Mouse (Mus musculus) lung, postnatal 25 days (tissue): ENCODE results near the gene Lix1l.

Source experiments
- DNase-seq: peaks from one replicate; pipeline ENCODE4 v3.0.0; 2022; ENCODE audit warnings: low spot score

Gene Lix1l

DNA sequence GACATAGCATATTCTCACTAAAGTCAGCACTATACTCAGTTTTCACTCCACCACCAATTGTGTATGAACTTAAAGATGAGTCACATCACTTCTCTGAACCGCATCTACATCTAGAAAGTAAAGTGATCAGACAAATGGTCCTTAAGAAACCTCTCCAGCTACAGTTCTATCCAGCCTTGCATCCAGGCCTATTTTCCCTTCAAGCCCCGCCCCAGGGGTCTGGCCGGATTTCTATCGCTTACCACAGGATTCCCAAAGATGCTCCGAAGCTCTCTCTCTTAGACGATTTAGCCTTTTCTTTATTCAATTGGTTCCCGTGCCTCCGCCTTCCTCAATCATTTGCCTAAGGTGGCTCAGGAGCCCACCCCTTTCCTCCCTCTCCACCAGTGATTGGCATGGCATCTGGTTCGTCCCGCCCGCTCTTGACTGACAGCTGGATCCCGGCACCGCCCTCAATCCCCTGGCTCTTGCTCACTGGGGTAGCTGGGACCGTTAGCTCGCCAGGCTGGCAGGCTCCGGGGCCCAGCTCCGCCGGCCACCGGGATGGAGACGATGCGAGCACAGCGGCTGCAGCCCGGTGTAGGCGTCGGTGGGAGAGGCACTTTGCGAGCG is at the start of gene Lix1l:
Lix1l (plus strand) TSS at position 511 of the 612 bp plus-strand sequence.
- DNase-seq, result peak; percentile 94

DNA sequence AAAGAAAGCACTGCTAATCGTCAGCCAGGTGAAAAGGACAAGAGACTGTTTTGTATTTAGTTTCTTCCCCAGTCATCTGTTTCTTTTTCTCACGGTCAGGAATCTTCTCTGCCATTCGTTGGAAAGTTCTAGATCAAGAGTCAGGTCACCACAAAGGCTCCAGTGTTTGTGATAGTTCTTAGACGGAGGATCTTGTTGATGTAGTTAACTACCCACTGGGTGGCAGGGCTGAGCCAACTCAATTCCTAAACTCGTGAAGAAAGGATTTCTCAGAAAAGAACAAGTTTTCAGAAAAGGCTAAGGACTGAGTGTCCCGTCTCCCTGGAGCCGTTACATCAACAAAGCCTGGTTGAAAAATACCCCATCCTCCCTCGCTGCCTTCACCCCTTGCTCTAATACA is 49.7 kb upstream of the Lix1l start:
- DNase-seq, result peak; percentile 88

DNA sequence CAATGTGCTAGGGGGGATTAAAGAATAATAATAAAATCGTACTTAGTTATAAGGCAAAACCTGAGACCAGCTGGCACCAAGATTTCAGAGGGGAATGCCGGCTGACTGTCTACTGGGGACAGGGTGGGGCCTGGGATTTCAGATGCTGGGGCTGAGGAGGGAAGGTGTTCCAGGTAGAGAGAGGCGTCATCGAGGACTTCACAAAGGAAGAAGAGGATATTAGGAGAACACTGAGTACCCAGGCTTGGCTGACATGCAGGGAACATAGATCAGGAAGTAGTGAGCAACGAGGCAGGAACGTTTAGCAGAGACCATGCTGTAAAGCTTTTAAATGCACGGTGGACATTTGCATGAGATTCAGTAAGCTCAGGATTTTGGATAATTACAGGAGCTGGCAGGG is 49.1 kb upstream of the Lix1l start:
- DNase-seq, result no peak

DNA sequence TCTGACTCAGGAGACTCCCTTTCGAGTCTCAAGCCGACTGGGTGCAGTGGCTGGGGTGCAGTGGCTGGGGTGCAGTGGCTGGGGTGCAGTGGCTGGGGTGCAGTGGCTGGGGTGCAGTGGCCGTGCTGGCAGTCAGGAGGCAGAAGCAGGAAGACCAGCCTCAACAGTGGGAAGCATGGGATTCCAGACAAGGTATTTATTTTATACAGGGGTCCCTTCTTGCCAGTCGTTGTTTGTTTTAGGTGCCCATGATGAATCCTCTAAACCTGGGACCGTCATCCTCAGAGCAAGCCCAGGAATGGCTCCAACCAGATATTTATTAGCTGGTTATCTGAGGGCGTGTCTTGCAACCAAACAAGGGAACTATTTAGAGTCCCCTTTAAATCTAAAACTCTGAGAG is 47.3 kb upstream of the Lix1l start:
- DNase-seq, result no peak

DNA sequence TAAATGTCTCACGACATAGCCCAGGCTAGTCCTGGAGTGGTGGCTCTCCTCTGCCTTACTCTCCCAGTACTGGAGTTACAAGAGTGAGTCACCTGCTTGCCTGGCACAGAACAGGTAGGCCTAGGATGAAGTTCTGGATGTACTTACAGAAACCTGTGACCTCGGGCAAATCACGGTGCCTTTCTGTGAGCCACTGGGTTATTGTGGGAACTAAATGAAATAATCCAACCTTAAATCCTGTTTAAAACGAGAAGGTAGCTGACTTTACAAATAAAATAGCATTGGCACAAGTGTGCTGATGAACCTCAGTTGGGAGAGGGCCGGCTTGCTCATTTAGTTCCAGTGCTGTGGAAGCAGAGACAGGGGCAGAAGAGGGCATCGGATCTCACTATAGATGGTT is 46.7 kb upstream of the Lix1l start:
- DNase-seq, result no peak

DNA sequence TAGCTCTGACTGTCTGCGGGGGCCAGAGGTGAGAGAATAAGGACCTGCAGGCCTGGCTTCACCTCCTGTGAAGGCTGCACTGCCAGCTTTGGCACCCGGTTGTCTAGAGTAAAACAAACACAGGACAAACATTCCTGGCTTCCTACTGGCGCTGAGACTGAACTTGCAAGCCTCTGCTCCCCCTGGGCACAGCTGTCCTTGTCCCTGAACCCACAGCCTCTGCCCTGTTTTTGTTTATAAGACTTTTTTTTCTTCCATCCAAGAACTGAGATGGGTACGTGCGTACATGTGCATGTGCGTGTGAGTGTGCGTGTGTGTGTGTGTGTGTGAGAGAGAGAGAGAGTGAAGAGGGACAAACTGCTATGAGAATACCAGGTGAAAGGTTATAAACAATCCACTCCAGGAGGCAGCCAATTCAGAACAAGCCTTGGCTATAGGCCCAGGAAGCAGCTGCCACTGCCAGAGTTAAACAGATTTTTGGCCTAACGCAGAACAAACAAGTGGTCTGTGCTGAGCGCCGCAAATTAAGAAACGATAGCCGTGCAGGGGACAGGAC is 45.8 kb upstream of the Lix1l start:
- DNase-seq, result peak; percentile 94

DNA sequence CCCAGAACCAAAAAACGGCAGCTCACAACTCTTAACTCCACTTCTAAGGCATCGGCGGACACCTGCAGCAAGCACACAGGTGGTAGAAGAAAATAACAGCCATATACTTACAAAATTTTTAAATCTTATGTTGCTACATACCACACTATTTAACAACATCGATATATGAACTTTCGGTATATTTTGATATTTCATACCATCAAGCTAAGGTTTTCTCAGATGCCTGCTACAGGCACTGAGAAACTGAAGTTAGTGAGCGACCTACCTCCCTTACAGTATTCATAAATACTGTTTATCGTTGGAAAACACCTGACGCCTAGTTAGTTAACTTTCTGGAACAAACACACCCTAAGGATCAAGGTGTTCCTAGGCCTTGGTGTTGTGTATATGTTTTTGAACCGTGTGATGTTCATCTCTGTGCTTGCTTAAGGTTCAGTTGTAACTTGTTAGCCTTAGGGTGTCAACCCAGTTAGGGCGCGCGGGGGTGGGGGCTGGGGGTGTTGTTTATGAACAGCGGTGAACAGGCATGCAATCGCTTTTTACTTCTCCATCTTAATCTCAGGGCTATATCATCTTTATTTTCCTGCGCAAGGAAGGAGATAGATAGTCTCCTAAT is 44.8 kb upstream of the Lix1l start:
- no peak for DNase-seq

DNA sequence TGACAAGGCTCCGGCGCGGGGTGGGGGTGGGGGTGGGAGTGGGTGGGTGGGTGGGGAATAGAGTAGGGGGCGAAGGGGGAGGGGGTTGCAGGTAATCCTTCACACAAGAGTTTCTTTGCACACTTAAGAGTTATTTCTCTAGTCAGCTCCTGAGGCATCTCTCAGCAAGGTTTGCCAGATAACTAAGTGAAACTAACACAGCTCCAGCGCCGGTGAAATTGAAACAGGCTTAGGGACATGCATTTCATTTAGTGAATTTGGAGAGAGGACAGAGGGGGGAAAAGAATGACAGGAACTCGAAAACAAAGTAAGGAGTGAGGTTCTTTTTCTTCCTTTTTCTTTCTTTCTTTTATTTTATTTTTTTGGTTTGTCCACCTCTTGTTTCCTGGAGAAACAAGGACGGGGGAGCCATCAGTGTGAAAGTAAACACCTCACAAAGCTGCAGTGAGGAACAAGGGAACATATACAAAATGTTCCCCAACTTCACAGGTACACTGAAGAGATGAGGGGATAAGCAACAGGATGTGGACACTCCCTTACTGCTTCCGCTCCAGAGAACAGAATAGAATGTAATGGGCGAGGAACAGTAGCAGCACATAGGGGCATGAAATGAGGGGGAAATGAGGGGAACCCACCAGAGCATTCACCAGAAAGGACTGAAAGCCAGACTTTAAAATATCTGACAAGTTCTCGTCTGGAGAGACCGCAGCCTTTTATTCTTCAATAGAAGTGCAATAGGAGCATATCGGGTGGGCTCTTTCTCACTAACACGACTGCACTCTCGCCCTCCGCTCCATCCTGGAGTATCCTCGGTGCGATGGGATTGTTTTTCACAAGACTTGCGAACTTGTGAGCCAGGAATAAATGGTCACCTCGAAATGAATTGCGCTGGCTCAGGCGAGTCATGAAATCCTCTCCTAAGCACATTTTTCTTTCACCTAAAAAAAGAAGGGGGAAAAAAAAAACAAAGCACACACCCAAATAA is 44.0 kb upstream of the Lix1l start:
- DNase-seq, result peak; percentile 83

DNA sequence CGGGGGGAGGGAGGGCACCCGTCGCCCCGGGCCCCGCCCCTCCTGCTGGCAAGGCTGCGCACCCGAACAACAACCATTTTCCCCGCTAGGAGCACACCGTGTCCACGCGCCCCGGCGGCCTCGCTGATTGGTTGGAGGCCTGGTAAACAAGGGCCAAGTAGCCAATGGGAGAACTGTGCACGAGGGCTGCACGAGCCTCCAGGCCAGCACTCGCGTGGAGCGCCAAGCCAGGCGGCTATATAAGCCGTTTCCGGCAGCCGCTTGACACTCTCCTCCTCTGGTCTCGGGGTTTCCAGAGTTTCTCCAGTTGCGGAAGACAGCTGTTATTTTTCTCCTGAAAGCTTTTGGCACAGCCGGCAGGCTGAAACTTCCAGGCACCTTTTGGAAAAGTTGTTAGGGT is 43.3 kb upstream of the Lix1l start, which contains the start of gene Txnip:
Txnip (plus strand) TSS at position 264 of the 400 bp plus-strand sequence.
- DNase-seq, result peak; percentile 100

DNA sequence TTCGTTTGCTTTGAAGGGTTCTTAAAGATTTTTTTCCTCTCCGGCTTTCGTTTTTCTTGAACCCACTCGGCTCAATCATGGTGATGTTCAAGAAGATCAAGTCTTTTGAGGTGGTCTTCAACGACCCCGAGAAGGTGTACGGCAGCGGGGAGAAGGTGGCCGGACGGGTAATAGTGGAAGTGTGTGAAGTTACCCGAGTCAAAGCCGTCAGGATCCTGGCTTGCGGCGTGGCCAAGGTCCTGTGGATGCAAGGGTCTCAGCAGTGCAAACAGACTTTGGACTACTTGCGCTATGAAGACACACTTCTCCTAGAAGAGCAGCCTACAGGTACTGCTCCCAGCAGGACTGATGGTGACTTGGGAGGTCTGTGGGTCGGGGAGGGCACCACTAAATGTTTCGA is 42.8 kb upstream of the Lix1l start:
- no peak for DNase-seq

DNA sequence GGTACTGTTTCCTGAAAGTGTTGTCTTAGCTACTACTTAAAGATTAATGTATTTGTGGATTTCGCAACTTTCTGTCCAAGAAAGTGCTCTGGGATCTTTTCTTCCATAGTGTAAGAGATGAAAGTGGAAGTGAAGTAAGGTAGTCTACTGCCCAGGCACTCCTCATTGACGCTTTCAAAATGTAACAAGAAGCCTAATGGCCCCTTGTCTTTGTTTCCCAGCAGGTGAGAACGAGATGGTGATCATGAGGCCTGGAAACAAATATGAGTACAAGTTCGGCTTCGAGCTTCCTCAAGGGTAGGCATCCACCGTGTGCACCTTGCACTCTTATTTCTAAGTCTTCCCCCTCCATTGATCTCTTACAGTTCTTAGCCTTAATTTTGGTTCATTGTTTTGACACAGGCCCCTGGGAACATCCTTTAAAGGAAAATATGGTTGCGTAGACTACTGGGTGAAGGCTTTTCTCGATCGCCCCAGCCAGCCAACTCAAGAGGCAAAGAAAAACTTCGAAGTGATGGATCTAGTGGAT is 42.2 kb upstream of the Lix1l start:
- no peak for DNase-seq

DNA sequence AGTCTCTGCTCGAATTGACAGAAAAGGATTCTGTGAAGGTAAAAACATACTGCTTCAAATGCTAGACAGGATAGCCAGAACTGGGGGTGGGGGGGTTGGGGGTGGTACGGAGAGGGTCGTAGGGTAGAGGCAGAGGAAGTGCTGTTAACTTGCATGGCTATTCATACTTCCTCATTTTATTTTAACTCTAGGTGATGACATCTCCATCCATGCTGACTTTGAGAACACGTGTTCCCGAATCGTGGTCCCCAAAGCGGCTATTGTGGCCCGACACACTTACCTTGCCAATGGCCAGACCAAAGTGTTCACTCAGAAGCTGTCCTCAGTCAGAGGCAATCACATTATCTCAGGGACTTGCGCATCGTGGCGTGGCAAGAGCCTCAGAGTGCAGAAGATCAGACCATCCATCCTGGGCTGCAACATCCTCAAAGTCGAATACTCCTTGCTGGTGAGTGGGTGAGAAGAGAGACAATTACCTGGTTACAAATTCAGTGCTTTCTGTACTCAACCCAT is 41.5 kb upstream of the Lix1l start:
- no peak for DNase-seq

DNA sequence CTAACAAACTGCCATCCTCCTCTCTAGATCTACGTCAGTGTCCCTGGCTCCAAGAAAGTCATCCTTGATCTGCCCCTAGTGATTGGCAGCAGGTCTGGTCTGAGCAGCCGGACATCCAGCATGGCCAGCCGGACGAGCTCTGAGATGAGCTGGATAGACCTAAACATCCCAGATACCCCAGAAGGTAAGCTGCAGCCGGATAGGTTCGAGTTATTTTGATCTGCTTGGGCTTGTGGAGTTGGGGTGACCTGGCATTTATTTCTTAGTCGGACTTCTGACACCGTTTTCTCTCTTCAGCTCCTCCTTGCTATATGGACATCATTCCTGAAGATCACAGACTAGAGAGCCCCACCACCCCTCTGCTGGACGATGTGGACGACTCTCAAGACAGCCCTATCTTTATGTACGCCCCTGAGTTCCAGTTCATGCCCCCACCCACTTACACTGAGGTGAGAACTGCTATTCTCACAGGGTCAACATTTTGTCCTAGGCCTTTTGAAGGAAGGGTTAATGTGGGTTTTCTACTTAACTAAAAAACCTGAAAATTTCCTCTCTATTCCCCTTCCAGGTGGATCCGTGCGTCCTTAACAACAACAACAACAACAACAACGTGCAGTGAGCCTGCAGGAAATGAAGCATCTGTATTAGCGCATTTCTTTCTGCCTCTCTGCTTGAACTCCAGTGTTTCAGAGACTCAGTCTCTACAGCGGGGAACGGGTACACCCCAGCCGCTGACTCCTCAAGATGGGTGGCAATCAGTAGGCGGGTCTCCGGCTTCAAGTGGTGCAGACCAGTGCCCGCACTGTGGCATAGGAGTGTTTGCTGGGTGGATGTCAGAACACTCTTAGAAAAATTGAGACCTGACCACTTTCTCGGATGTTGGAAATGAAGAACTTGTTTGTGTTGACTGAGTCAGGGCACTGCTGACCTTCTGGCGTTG is 40.8 kb upstream of the Lix1l start:
- DNase-seq, result no peak

DNA sequence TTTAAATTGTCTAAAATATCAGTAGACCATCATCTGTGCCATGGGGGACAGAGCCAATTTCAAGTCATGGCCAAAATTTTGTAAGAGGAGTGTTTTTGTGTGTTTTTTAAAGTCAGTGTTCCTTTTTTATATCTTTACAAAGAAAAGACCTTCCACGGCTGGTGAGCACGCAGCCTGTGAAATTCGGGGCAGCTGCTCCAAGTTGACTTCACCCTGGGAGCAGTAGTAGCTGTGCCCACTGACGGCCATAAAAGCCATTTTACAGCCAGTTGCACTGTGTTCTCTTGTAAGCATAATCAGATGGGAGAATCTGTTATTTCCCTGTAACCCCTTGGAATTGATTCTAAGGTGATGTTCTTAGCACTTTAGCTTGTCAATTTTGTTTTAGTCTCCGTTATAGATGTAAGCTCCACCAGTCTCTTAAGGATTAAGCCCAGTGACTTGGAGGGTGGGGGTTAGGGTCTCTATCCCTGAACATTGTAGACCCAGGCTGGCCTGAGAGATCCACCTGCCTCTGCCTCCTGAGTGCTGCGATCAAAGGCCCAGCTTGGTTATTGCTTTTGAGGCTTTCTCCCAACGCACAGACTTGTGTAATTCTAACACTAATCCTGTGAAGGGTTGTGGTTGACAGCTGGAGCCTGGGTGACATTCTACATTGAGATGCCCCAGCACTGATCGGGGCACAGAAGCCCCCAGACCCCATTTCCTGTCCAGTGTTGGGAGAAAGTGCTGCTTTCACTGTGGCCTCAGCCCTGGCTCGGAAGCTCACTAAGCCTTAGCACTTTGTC is 39.9 kb upstream of the Lix1l start:
- DNase-seq, result no peak

DNA sequence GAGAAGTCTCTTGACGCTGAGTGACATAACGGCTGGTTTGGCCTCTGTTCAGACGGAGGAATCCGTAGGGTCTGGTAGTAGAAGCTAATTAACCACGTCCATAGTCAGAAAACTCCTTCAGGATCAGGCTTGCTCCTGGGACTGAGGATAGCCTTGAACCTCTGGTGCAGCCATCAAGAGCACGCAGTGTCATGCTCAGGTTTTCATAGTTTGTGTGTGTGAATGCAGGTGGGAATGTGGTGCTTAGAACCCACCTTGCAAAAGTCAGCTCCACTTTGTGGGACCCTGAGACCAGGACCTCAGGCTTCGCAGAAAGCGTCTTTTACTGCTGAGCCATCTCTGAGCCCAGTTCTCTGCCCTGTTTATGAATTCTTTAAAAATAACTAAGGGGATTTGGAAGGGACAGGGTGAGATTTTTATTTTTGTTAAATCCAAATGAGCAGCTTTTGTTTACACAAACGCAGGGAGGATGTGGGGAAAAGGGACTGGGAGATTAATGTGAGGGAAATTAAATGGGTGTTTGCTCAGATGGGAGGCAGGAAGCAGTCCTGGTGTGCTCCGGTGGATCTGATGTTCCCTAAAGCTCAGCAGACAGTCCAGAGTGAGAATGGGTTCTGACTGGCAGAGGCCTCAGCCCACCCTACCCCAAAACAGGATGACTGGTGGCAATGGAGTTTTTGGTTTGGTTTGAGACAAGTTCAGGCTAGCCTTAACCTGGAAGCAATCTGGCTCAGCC is 38.8 kb upstream of the Lix1l start:
- DNase-seq, result peak; percentile 61

DNA sequence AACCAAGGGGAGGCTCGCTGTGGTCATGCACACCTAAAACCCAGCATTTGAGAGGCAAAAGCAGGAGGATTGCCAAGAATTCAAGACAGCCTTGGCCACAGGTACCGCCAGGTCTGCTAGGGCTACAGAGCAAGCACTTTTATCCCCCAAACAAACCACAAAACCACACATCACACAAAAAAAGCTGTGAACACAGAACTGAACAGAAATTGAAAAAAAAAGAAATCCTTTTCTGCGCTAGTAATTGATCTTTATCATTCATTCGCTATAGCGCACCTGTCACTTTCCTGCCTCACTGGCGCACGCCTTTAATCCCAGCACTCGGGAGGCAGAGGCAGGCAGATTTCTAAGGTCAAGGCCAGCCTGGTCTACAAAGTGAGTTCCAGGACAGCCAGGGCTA is 37.7 kb upstream of the Lix1l start:
- DNase-seq, result no peak

DNA sequence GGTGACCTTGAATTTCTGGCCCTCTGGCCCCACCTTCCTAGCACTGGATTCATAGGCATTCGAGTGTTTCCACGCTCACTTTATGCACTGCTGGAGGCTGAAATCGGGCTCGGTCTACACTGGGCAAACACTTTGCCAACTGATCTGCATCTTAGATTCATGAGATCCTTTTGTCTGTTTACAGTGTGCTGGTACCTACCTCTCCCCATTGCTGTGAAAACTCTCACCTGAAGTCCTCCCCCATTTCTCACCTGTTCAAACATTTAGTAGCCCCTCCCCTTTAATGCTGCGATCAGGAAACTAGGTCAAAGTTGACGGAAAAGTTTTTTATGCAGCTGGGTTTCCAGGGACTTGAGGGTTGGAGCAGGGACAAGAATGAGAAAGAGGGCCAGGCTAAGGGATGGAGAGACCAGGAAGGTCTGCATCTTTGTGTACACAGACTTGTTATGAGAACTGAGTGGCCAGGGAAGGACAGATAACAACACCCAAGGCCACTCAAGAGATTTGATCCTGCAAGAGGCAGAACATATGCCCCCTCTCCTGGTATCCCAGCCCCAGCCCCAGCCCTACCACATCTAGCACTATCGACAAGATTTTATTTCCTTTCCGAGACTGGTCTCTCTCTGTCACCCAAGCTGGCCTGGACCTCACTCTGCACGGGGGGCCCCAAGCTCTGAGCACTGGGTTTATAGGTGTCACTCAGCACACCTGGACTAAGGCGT is 36.9 kb upstream of the Lix1l start:
- peak; percentile 89 for DNase-seq

DNA sequence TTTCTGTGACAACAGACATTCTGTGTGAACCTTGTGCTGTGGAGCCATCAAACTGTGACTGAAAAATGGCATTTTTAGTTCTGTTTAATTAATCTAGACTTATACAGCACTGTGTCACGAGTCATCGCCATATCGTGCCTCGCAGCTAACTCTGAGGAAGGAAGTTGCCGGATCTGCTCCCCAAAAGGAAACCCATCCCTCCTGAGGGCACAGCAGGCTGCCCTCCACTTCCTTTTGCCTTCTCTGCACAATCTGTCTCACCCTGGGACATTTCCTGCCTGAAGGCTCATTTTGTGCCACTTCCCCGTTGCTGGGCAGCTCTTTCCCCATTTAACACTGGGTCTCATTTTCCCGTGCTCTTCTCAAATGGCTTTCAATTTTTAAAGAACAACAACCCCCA is 36.3 kb upstream of the Lix1l start:
- peak; percentile 87 for DNase-seq

DNA sequence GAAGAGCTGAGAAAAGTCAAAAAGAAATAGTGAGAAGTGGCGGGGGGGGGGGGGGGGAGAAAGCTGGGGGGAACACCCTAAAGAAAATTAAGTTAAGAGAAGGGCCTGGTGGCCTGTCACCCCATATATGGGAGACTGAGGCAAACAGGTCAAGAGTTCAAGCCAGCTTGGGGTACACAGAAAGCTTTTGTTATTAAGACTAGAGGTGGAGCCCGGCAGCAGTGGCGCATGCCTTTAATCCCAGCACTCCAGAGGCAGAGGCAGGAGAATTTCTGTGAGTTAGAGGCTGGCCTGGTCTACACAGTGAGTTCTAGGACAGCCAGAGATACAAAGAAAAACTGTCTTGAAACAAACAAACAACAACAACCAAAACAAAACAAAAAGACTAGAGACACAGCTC is 35.8 kb upstream of the Lix1l start:
- no peak for DNase-seq
